Mouse (Mus musculus) heart, embryonic 16.5 days (tissue): ENCODE data around the gene Jph4. TPM values are rescaled to one million over a fixed set of nuclear protein-coding genes. Genes with fewer than 3 reads are reported as not detected.

Experiments
- ATAC-seq: fragments of 200-750 bp; cut with Nextera tagmentation; replicated peaks from 2 replicates; pipeline ENCODE4 v1.8.0; 2017; ENCODE audit warnings: moderate number of reproducible peaks; ENCODE audit not compliant: insufficient read depth, low FRiP score; ENCODE audit errors: extremely low read depth
- H3K27ac ChIP-seq: fragments of 300-500 bp; sonication (generic); 2 replicates; pipeline ENCODE4 v1.5.1; 2014; ENCODE audit warnings: mild to moderate bottlenecking, low read length, control low read depth, moderate library complexity
- H3K27me3 ChIP-seq: fragments of 300-500 bp; sonication (generic); 2 replicates; pipeline ENCODE4 v1.6.1; 2014; ENCODE audit warnings: low read length, mixed read lengths; ENCODE audit not compliant: control insufficient read depth, insufficient read depth
- H3K36me3 ChIP-seq: fragments of 300-500 bp; sonication (generic); 2 replicates; pipeline ENCODE4 v1.6.1; 2014; ENCODE audit not compliant: control insufficient read depth, insufficient read depth
- H3K4me1 ChIP-seq: fragments of 300-500 bp; sonication (generic); 2 replicates; pipeline ENCODE4 v1.6.1; 2014; ENCODE audit warnings: low read length, mixed read lengths; ENCODE audit not compliant: control insufficient read depth, insufficient read depth
- H3K4me2 ChIP-seq: fragments of 300-500 bp; sonication (generic); 2 replicates; pipeline ENCODE4 v1.6.1; 2014; ENCODE audit warnings: low read depth, mild to moderate bottlenecking, control low read depth, low read length
- H3K4me3 ChIP-seq: fragments of 300-500 bp; sonication (generic); 2 replicates; pipeline ENCODE4 v1.5.1; 2014; ENCODE audit warnings: mild to moderate bottlenecking, control low read depth, low read length
- H3K9ac ChIP-seq: fragments of 300-500 bp; sonication (generic); 2 replicates; pipeline ENCODE4 v1.6.1; 2014; ENCODE audit warnings: low read length, control low read depth
- H3K9me3 ChIP-seq: fragments of 300-500 bp; sonication (generic); replicated peaks from 2 replicates; pipeline ENCODE4 v1.6.1; 2016; ENCODE audit warnings: low read length; ENCODE audit not compliant: control insufficient read depth
- WGBS: fragments of 180-500 bp; shearing (Covaris S2); extraction: QIAGEN DNeasy Blood & Tissue Kit; methylation state at CpG from one replicate; pipeline ENCODE4 v1.1.7; 2014; 5-methylcytosine and 5-hydroxymethylcytosine counted together
- polyA plus RNA-seq: library from polyadenylated mRNA; unstranded; fragments of >200 nt; fragmentation: Nextera tagmentation; extraction: Ambion mirVana; gene quantifications from 2 replicates; pipeline ENCODE4 v1.2.1, GENCODE M21; 2015

Jph4 gene
- polyA plus RNA-seq, 1 experiment from 2014 or later: 0.25 TPM

GRCm38 (mm10) chr14:55111720-55112119, 5.0 kb downstream of the Jph4 start:
- H3K36me3 ChIP-seq: no peaks in the 10 kb centered on the region
- no peaks in the 10 kb centered on the region for H3K9me3 ChIP-seq
- 61% methylated on average over 2 of the region's 2 CpGs for WGBS
- H3K27ac ChIP-seq: no peak overlapping the region
- no peak for ATAC-seq
- H3K27me3 ChIP-seq: peaks cover 73% of the 10 kb centered on the region
- H3K4me1 ChIP-seq: peaks cover 14% of the 10 kb centered on the region
- no peak overlapping the region for H3K4me3 ChIP-seq
- no peak overlapping the region for H3K4me2 ChIP-seq
- H3K9ac ChIP-seq: no peak overlapping the region

- Histone ChIP-seq H3K4me3 (no peak overlapping the region), H3K36me3 (no peaks in the 10 kb centered on the region), H3K9me3 (no peaks in the 10 kb centered on the region), H3K27me3 (peaks cover 57% of the 10 kb centered on the region), H3K4me2 (no peak overlapping the region), H3K27ac (no peak overlapping the region), H3K4me1 (peaks cover 17% of the 10 kb centered on the region), H3K9ac (no peak overlapping the region)
- 33% methylated on average over 9 of the region's 9 CpGs for WGBS
- ATAC-seq: no peak
Observed at GRCm38 (mm10) chr14:55110076-55110475, 6.7 kb downstream of the Jph4 start.

- Histone ChIP-seq H3K9me3 (no peaks in the 10 kb centered on the region), H3K27me3 (peaks cover 52% of the 10 kb centered on the region), H3K36me3 (no peaks in the 10 kb centered on the region), H3K9ac (no peak overlapping the region), H3K4me2 (no peak overlapping the region), H3K4me3 (no peak overlapping the region), H3K27ac (no peak overlapping the region), H3K4me1 (peaks cover 12% of the 10 kb centered on the region)
- ATAC-seq: no peak
- 12% methylated on average over 21 of the region's 21 CpGs for WGBS
Observed at GRCm38 (mm10) chr14:55109048-55109873, 7.5 kb downstream of the Jph4 start.

- no peak overlapping the region for H3K27ac ChIP-seq
- peaks cover 42% of the 10 kb centered on the region for H3K27me3 ChIP-seq
- H3K9ac ChIP-seq: no peak overlapping the region
- H3K36me3 ChIP-seq: no peaks in the 10 kb centered on the region
- peaks cover 12% of the 10 kb centered on the region for H3K4me1 ChIP-seq
- H3K9me3 ChIP-seq: no peaks in the 10 kb centered on the region
- H3K4me2 ChIP-seq: no peak overlapping the region
- no peak overlapping the region for H3K4me3 ChIP-seq
- WGBS: 32% methylated on average over 9 of the region's 9 CpGs
- ATAC-seq: no peak
Observed at GRCm38 (mm10) chr14:55108202-55108870, 8.4 kb downstream of the Jph4 start.

- Histone ChIP-seq H3K27ac (no peak overlapping the region), H3K9me3 (no peaks in the 10 kb centered on the region), H3K27me3 (peaks cover 34% of the 10 kb centered on the region), H3K36me3 (no peaks in the 10 kb centered on the region), H3K4me3 (no peak overlapping the region), H3K4me1 (peaks cover 12% of the 10 kb centered on the region), H3K4me2 (no peak overlapping the region), H3K9ac (no peak overlapping the region; the same call in 1 of the 2 replicates)
- no peak for ATAC-seq
- 79% methylated on average over 8 of the region's 8 CpGs for WGBS
Observed at GRCm38 (mm10) chr14:55106990-55107389, 9.7 kb downstream of the Jph4 start.

- Histone ChIP-seq H3K4me3 (peak within 1 kb of the TSS; percentile 71), H3K4me1 (peaks cover 12% of the 10 kb centered on the region), H3K27me3 (peaks cover 26% of the 10 kb centered on the region), H3K4me2 (peak within 1 kb of the TSS; percentile 94), H3K36me3 (no peaks in the 10 kb centered on the region), H3K27ac (peak within 1 kb of the TSS; percentile 51; the same call in 1 of the 2 replicates), H3K9ac (peak within 1 kb of the TSS; percentile 83), H3K9me3 (no peaks in the 10 kb centered on the region)
- WGBS: 2% methylated on average over 39 of the region's 39 CpGs
- peak; percentile 82 for ATAC-seq
Observed at GRCm38 (mm10) chr14:55105836-55106809, 10.6 kb downstream of the Jph4 start, which contains the start of gene Ap1g2. Gene Ap1g2, minus strand, starts transcription at chr14:55106593.

- Histone ChIP-seq H3K9me3 (no peaks in the 10 kb centered on the region), H3K27ac (no peak overlapping the region), H3K27me3 (peaks cover 20% of the 10 kb centered on the region), H3K4me1 (peaks cover 12% of the 10 kb centered on the region), H3K4me3 (peak overlapping the region; percentile 71), H3K36me3 (no peaks in the 10 kb centered on the region), H3K9ac (peak overlapping the region; percentile 83), H3K4me2 (peak overlapping the region; percentile 94)
- WGBS: 9% methylated on average over 7 of the region's 7 CpGs
- ATAC-seq: no peak
Observed at GRCm38 (mm10) chr14:55105386-55105785, 11.3 kb downstream of the Jph4 start.

GRCm38 (mm10) chr14:55104365-55104764, 12.4 kb downstream of the Jph4 start:
- Histone ChIP-seq H3K4me1 (peaks cover 12% of the 10 kb centered on the region), H3K4me2 (no peak overlapping the region), H3K9me3 (no peaks in the 10 kb centered on the region), H3K4me3 (no peak overlapping the region), H3K36me3 (no peaks in the 10 kb centered on the region), H3K9ac (no peak overlapping the region), H3K27me3 (peaks cover 10% of the 10 kb centered on the region), H3K27ac (no peak overlapping the region)
- 86% methylated on average over 18 of the region's 18 CpGs for WGBS
- ATAC-seq: no peak
